11 mouse cellular contexts compared by ENCODE assay signal in the genomic region with DNA sequence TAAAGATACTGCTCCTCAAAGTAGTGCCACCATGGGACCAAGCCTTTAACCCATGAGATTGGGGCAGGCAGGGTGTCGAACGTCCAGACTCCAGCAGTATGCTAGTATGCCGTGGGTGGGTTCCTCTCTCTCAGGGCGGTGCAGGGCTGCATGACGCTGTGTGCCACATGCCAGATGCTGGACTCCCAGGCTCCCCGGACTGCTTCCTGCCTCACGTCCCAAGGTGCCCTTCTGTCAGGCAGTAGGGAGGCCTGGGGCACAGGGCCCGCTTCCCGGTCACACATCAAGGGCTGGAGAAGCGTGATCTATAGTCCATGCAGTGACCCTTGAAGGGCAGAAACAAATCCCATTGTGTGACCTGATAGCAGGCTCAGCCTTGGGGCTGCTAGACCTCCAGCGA.
A peak's percentile ranks its signal among the peaks of the same experiment; 100 is the strongest.
DNase-seq lines count a peak whose midpoint lies in the region; ATAC-seq and TF ChIP-seq lines count a peak whose summit lies in the region.
"Had no signal": no experiment of that assay in that cellular context is flagged by ENCODE, and none has a peak within 500 bp of the region (broad histone marks: within the 10 kb centered on the region; RNA-seq: fewer than 3 reads in every experiment).

No protein-coding gene starts in this region.

- H3K36me3 ChIP-seq in heart, postnatal 0 days (replicated peaks; ENCODE audit: control insufficient read depth, insufficient read depth, low read length): no peaks in the 10 kb centered on the region
- H3K36me3 ChIP-seq in limb, embryonic 12.5 days: no peaks in the 10 kb centered on the region; the same call in 1 of the 2 replicates
- H3K36me3 ChIP-seq: lung, embryonic 15.5 days had no signal

- no peak overlapping the region for H3K27ac ChIP-seq in heart, postnatal 0 days (ENCODE audit: low read depth)
- no peak overlapping the region for H3K27ac ChIP-seq in limb, embryonic 12.5 days
- H3K27ac ChIP-seq: lung, embryonic 15.5 days had no signal

- WGBS in heart, postnatal 0 days: 32% methylated on average over 11 of the region's 11 CpGs
- 56% methylated on average over 11 of the region's 11 CpGs for WGBS in limb, embryonic 12.5 days

- H3K4me1 ChIP-seq in heart, postnatal 0 days (ENCODE audit: control insufficient read depth, insufficient read depth): peaks cover 10% of the 10 kb centered on the region; the same call in 1 of the 2 replicates
- H3K4me1 ChIP-seq in limb, embryonic 12.5 days (replicated peaks): peaks cover 15% of the 10 kb centered on the region
- H3K4me1 ChIP-seq: lung, embryonic 15.5 days had no signal

- DNase-seq in heart, postnatal 0 days (ENCODE audit: low spot score): peak; percentile 38
- DNase-seq in heart, adult 18-20 months: no peak
- peak; percentile 52 for DNase-seq in embryo, embryonic 11 days
- peak; percentile 38 for DNase-seq in kidney, adult 18-20 months
- DNase-seq in left cerebral cortex, postnatal 4 days: no peak
- no peak for DNase-seq in right cerebral cortex, postnatal 10 days (ENCODE audit: low spot score in 2 of 2)
- DNase-seq: cerebellum, adult 8-10 months; right cerebral cortex, adult 18-20 months had no signal

- intact Hi-C loops in left cerebral cortex, postnatal 4 days (cut with DNase I): no loop called here

- TF ChIP-seq EP300 in heart, postnatal 0 days (IDR thresholded peaks at IDR 0.05; ENCODE audit: low read depth): no peak

- no peaks in the 10 kb centered on the region for H3K9me3 ChIP-seq in heart, postnatal 0 days (replicated peaks; ENCODE audit: control insufficient read depth, low read length)
- no peaks in the 10 kb centered on the region for H3K9me3 ChIP-seq in limb, embryonic 12.5 days
- H3K9me3 ChIP-seq: lung, embryonic 15.5 days had no signal

- no peak overlapping the region for H3K4me2 ChIP-seq in heart, postnatal 0 days (ENCODE audit: low read depth, low read length)
- H3K4me2 ChIP-seq in limb, embryonic 12.5 days: no peak overlapping the region
- H3K4me2 ChIP-seq: lung, embryonic 15.5 days had no signal

- no peaks in the 10 kb centered on the region for H3K27me3 ChIP-seq in heart, postnatal 0 days (ENCODE audit: control insufficient read depth, insufficient read depth, low read length)
- peaks cover 6% of the 10 kb centered on the region; the same call in 1 of the 2 replicates for H3K27me3 ChIP-seq in limb, embryonic 12.5 days
- H3K27me3 ChIP-seq: lung, embryonic 15.5 days had no signal

- no peak overlapping the region for H3K4me3 ChIP-seq in heart, postnatal 0 days (ENCODE audit: low read depth, low read length)
- no peak overlapping the region for H3K4me3 ChIP-seq in limb, embryonic 12.5 days (replicated peaks)
- H3K4me3 ChIP-seq: lung, embryonic 15.5 days had no signal

- ATAC-seq in heart, postnatal 0 days (ENCODE audit: insufficient read depth, low read depth): peak; percentile 77
- ATAC-seq in limb, embryonic 12.5 days (ENCODE audit: insufficient number of reproducible peaks, insufficient read depth, low FRiP score, low TSS enrichment, low read depth): 0 out of 2 replicates have a peak, but pooled peaks have one; percentile 67
- ATAC-seq in frontal cortex, adult (ENCODE audit: low TSS enrichment): no peak

- TF ChIP-seq CTCF in heart, postnatal 0 days (IDR thresholded peaks at IDR 0.05; ENCODE audit: low read depth): no peak

- no peak overlapping the region for H3K9ac ChIP-seq in heart, postnatal 0 days (replicated peaks; ENCODE audit: low read depth, low read length)
- no peak overlapping the region for H3K9ac ChIP-seq in limb, embryonic 12.5 days (replicated peaks)
- H3K9ac ChIP-seq: lung, embryonic 15.5 days had no signal

Comparison
In these comparisons a context has a peak if more than half of its experiments do, and no peak if none do; other contexts are left out.
1. DNase-seq: peak in heart, postnatal 0 days (single experiment), embryo, embryonic 11 days (single experiment) and kidney, adult 18-20 months (single experiment); none in heart, adult 18-20 months (0 of 2), left cerebral cortex, postnatal 4 days (single experiment) and right cerebral cortex, postnatal 10 days (0 of 2).